Mouse (Mus musculus): Measurements from ENCODE around the gene Fuk. TPM values are rescaled to one million over a fixed set of nuclear protein-coding genes. Genes with fewer than 3 reads are reported as not detected.
A peak's percentile ranks its signal among the peaks of the same experiment; 100 is the strongest.
"Not testable (repeated sequence)": the region's sequence is repeated elsewhere in the genome, so short reads cannot be mapped to it uniquely, and the experiment has no call there.

Fuk gene
- polyA plus RNA-seq, 1 experiment from 2014 or later, result 10.0 TPM

GRCm38 (mm10) chr8:110931176-110931939 is 29.1 kb upstream of the Fuk start:
- Histone ChIP-seq H3K4me2 (peak overlapping the region; percentile 26), H3K9me3 (replicated peaks) (no peaks in the 10 kb centered on the region)
- 38% methylated on average over 12 of the region's 12 CpGs for WGBS

GRCm38 (mm10) chr8:110929672-110930071 is 27.4 kb upstream of the Fuk start:
- not testable (repeated sequence) for H3K4me2 ChIP-seq; ATAC-seq (ENCODE audit: insufficient number of reproducible peaks, low FRiP score); H3K9me3 ChIP-seq (replicated peaks); H3K27ac ChIP-seq (ENCODE audit: poor library complexity, severe bottlenecking); H3K9ac ChIP-seq; H3K4me3 ChIP-seq; H3K27me3 ChIP-seq (replicated peaks); H3K36me3 ChIP-seq
- peaks cover 56% of the 10 kb centered on the region for H3K4me1 ChIP-seq (replicated peaks)
- 90% methylated on average over 8 of the region's 8 CpGs for WGBS

More at GRCm38 (mm10) chr8:110931176-110931939, 29.1 kb upstream of the Fuk start:
- H3K27ac ChIP-seq (ENCODE audit: poor library complexity, severe bottlenecking), result peak overlapping the region; percentile 64
- H3K36me3 ChIP-seq, result no peaks in the 10 kb centered on the region
- H3K27me3 ChIP-seq (replicated peaks), result no peaks in the 10 kb centered on the region
- peaks cover 50% of the 10 kb centered on the region for H3K4me1 ChIP-seq (replicated peaks)
- no peak overlapping the region for H3K9ac ChIP-seq
- ATAC-seq (ENCODE audit: insufficient number of reproducible peaks, low FRiP score), result peak; percentile 83
- H3K4me3 ChIP-seq, result no peak overlapping the region

DNA sequence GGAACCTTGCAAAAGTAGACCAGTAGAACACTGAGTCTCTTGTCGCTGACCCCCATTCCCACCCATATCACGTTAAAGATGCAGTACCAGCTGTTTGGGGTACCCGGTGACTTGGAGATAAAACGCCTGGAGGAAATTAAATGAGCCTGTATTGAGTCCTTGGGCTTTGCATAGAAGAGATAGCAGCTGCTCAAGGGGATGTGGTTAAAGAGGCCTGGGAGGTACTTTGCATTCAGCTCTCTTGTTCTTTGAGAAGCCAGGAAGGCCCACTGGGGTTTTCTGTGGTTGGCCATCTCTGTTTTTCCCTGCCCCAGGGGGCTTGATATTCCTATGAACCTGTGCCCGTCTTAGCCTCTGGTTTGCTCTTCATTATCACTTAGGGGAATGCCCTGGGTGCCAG is 26.8 kb upstream of the Fuk start:
- H3K27ac ChIP-seq (ENCODE audit: poor library complexity, severe bottlenecking), result no peak overlapping the region
- H3K9ac ChIP-seq, result no peak overlapping the region
- 54% methylated on average over 5 of the region's 5 CpGs for WGBS
- no peak overlapping the region for H3K4me2 ChIP-seq
- no peaks in the 10 kb centered on the region for H3K27me3 ChIP-seq (replicated peaks)
- H3K36me3 ChIP-seq, result 0 out of 2 replicates have a peak, but pooled peaks cover 4% of the 10 kb centered on the region
- peaks cover 56% of the 10 kb centered on the region for H3K4me1 ChIP-seq (replicated peaks)
- no peak overlapping the region for H3K4me3 ChIP-seq
- H3K9me3 ChIP-seq (replicated peaks), result no peaks in the 10 kb centered on the region
- no peak; the same call in 1 of the 2 replicates for ATAC-seq (ENCODE audit: insufficient number of reproducible peaks, low FRiP score)

GRCm38 (mm10) chr8:110928435-110928834 is 26.1 kb upstream of the Fuk start:
- Histone ChIP-seq H3K9ac (no peak overlapping the region), H3K4me1 (replicated peaks) (peaks cover 54% of the 10 kb centered on the region), H3K27me3 (replicated peaks) (no peaks in the 10 kb centered on the region), H3K9me3 (replicated peaks) (no peaks in the 10 kb centered on the region), H3K4me3 (no peak overlapping the region), H3K36me3 (0 out of 2 replicates have a peak, but pooled peaks cover 4% of the 10 kb centered on the region), H3K27ac (ENCODE audit: poor library complexity, severe bottlenecking) (no peak overlapping the region), H3K4me2 (no peak overlapping the region)
- WGBS, result 68% methylated on average over 7 of the region's 7 CpGs
- ATAC-seq (ENCODE audit: insufficient number of reproducible peaks, low FRiP score), result no peak

GRCm38 (mm10) chr8:110926690-110927089 is 24.4 kb upstream of the Fuk start:
- Histone ChIP-seq H3K9ac (peak overlapping the region; percentile 27; the same call in 1 of the 2 replicates), H3K9me3 (replicated peaks) (no peaks in the 10 kb centered on the region), H3K36me3 (0 out of 2 replicates have a peak, but pooled peaks cover 9% of the 10 kb centered on the region), H3K4me1 (replicated peaks) (peaks cover 48% of the 10 kb centered on the region), H3K4me2 (0 out of 2 replicates have a peak overlapping the region, but pooled peaks have one; percentile 8), H3K27me3 (replicated peaks) (no peaks in the 10 kb centered on the region), H3K4me3 (no peak overlapping the region), H3K27ac (ENCODE audit: poor library complexity, severe bottlenecking) (no peak overlapping the region)
- no peak for ATAC-seq (ENCODE audit: insufficient number of reproducible peaks, low FRiP score)
- WGBS, result 45% methylated on average over 5 of the region's 5 CpGs

DNA sequence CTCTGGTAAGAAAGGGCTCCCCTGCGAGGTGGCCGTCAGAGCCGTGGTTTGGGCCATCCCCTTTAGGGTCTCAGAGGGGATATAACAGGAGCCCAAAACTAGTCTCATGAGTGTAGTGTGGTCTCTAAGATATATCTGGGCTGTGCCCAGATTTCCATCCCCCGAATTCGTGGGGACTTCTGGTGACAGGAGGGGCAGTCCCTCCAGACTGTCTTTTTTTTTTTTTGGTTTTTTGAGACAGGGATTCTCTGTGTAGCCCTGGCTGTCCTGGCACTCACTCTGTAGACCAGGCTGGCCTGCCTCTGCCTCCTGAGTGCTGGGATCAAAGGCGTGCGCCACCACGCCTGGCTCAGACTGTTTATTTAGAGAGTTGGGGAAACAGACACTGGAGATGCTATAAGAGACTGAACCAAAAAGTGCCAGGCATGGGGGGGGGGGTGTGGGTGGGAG is 23.4 kb upstream of the Fuk start:
- H3K4me3 ChIP-seq, result no peak overlapping the region
- no peaks in the 10 kb centered on the region for H3K27me3 ChIP-seq (replicated peaks)
- H3K9me3 ChIP-seq (replicated peaks), result no peaks in the 10 kb centered on the region
- H3K27ac ChIP-seq (ENCODE audit: poor library complexity, severe bottlenecking), result no peak overlapping the region
- ATAC-seq (ENCODE audit: insufficient number of reproducible peaks, low FRiP score), result no peak
- WGBS, result 63% methylated on average over 8 of the region's 8 CpGs
- peaks cover 48% of the 10 kb centered on the region for H3K4me1 ChIP-seq (replicated peaks)
- H3K4me2 ChIP-seq, result no peak overlapping the region
- 0 out of 2 replicates have a peak, but pooled peaks cover 9% of the 10 kb centered on the region for H3K36me3 ChIP-seq
- H3K9ac ChIP-seq, result no peak overlapping the region

GRCm38 (mm10) chr8:110921492-110922230 is 19.4 kb upstream of the Fuk start:
- peak; percentile 19; the same call in 1 of the 2 replicates for ATAC-seq (ENCODE audit: insufficient number of reproducible peaks, low FRiP score)
- H3K4me1 ChIP-seq (replicated peaks), result peaks cover 29% of the 10 kb centered on the region
- peak overlapping the region; percentile 76 for H3K4me2 ChIP-seq
- WGBS, result 25% methylated on average over 7 of the region's 7 CpGs
- H3K36me3 ChIP-seq, result 0 out of 2 replicates have a peak, but pooled peaks cover 9% of the 10 kb centered on the region
- peak overlapping the region; percentile 95 for H3K4me3 ChIP-seq
- H3K27me3 ChIP-seq (replicated peaks), result no peaks in the 10 kb centered on the region
- H3K27ac ChIP-seq (ENCODE audit: poor library complexity, severe bottlenecking), result peak overlapping the region; percentile 91
- H3K9ac ChIP-seq, result peak overlapping the region; percentile 96
- no peaks in the 10 kb centered on the region for H3K9me3 ChIP-seq (replicated peaks)

GRCm38 (mm10) chr8:110920773-110921277 is 18.5 kb upstream of the Fuk start:
- 0 out of 2 replicates have a peak, but pooled peaks cover 9% of the 10 kb centered on the region for H3K36me3 ChIP-seq
- H3K9me3 ChIP-seq (replicated peaks), result no peaks in the 10 kb centered on the region
- H3K27me3 ChIP-seq (replicated peaks), result no peaks in the 10 kb centered on the region
- H3K4me2 ChIP-seq, result peak overlapping the region; percentile 76
- peak overlapping the region; percentile 91 for H3K27ac ChIP-seq (ENCODE audit: poor library complexity, severe bottlenecking)
- H3K4me1 ChIP-seq (replicated peaks), result peaks cover 22% of the 10 kb centered on the region
- no peak for ATAC-seq (ENCODE audit: insufficient number of reproducible peaks, low FRiP score)
- H3K9ac ChIP-seq, result peak overlapping the region; percentile 96
- peak overlapping the region; percentile 95 for H3K4me3 ChIP-seq
- WGBS, result 11% methylated on average over 3 of the region's 3 CpGs

- no peaks in the 10 kb centered on the region for H3K27me3 ChIP-seq (replicated peaks)
- peak overlapping the region; percentile 96 for H3K9ac ChIP-seq
- 0 out of 2 replicates have a peak, but pooled peaks cover 9% of the 10 kb centered on the region for H3K36me3 ChIP-seq
- peaks cover 18% of the 10 kb centered on the region for H3K4me1 ChIP-seq (replicated peaks)
- H3K9me3 ChIP-seq (replicated peaks), result no peaks in the 10 kb centered on the region
- peak overlapping the region; percentile 76 for H3K4me2 ChIP-seq
- H3K27ac ChIP-seq (ENCODE audit: poor library complexity, severe bottlenecking), result peak overlapping the region; percentile 91
- peak; percentile 46 for ATAC-seq (ENCODE audit: insufficient number of reproducible peaks, low FRiP score)
- WGBS, result 1% methylated on average over 27 of the region's 37 CpGs
- H3K4me3 ChIP-seq, result peak overlapping the region; percentile 95
Observed at GRCm38 (mm10) chr8:110920032-110920772, 17.9 kb upstream of the Fuk start.

DNA sequence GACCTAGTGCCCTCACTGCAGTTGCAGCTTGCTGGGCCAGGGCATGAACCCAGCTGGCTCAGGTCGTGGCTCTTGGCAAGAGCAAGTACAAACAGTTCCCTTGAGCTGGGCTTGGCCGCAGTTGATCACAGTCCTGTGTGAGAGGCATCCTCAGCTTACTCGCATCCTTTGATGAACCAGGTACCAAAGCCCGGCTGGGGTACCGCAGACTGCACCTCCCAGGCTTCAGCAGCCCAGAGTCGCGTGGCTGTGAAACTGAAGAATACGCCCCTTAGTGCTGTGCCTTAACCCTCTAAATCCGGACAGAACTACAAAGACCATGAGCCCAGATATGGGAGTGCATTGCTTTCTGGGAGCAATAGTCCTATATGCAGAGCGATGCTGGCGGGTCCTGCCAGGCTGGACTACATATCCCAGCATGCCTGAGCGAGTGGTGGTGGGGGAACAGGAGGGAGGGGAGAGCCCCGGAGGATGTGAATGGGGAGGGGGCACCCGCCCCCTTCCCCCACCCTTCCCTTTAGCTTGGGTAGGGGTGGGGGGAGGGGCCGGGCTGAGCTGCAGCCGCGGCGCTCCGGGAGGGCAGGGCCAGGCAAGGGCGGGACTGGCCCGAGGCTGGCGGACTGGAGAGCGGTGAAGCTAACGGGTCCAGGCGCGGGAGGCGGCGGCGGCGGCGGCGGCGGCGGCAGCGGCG is 17.2 kb upstream of the Fuk start, which contains the start of gene St3gal2:
St3gal2 (plus strand) TSS at position 582 of the 691 bp plus-strand sequence.
- Histone ChIP-seq H3K36me3 (0 out of 2 replicates have a peak, but pooled peaks cover 7% of the 10 kb centered on the region), H3K9ac (peak within 1 kb of the TSS; percentile 96), H3K9me3 (replicated peaks) (no peaks in the 10 kb centered on the region), H3K4me1 (replicated peaks) (peaks cover 17% of the 10 kb centered on the region), H3K4me2 (peak within 1 kb of the TSS; percentile 76), H3K4me3 (peak within 1 kb of the TSS; percentile 95), H3K27ac (ENCODE audit: poor library complexity, severe bottlenecking) (peak within 1 kb of the TSS; percentile 91), H3K27me3 (replicated peaks) (no peaks in the 10 kb centered on the region)
- WGBS, result 1% methylated on average over 27 of the region's 36 CpGs
- peak; percentile 97 for ATAC-seq (ENCODE audit: insufficient number of reproducible peaks, low FRiP score)

Data from heart, embryonic 12.5 days (tissue).